Mouse (Mus musculus) erythroblast, embryonic 14.5 days (primary cell): ENCODE measurements around the gene Kcmf1.

Experiments
- GATA1 ChIP-seq: IDR thresholded peaks from 2 replicates; pipeline ENCODE4 v1.6.1; 2012; ENCODE audit warnings: low read length, inconsistent platforms, mixed read lengths
- TAL1 ChIP-seq: IDR thresholded peaks from 3 replicates; pipeline ENCODE4 v1.6.1; 2012; ENCODE audit warnings: low read length, inconsistent platforms, mixed read lengths

- TF ChIP-seq TAL1: no peak
- no peak for TF ChIP-seq GATA1
Measured at GRCm38 (mm10) chr6:72884767-72885166, 15.0 kb downstream of the Kcmf1 start.
